Mouse (Mus musculus): ENCODE data around the gene Il1rl2.

The Il1rl2 gene

GRCm38 (mm10) chr1:40325711-40326327 is 1.4 kb downstream of the Il1rl2 start:
- peak; percentile 3 for DNase-seq

- no peak for DNase-seq
Measured at GRCm38 (mm10) chr1:40327604-40328003, 3.2 kb downstream of the Il1rl2 start.

GRCm38 (mm10) chr1:40329526-40329925 is 5.1 kb downstream of the Il1rl2 start:
- no peak for DNase-seq

- DNase-seq = no peak
Measured at GRCm38 (mm10) chr1:40330181-40330580, 5.8 kb downstream of the Il1rl2 start.

- DNase-seq = no peak
Measured at GRCm38 (mm10) chr1:40339346-40339745, 14.9 kb downstream of the Il1rl2 start.

DNA sequence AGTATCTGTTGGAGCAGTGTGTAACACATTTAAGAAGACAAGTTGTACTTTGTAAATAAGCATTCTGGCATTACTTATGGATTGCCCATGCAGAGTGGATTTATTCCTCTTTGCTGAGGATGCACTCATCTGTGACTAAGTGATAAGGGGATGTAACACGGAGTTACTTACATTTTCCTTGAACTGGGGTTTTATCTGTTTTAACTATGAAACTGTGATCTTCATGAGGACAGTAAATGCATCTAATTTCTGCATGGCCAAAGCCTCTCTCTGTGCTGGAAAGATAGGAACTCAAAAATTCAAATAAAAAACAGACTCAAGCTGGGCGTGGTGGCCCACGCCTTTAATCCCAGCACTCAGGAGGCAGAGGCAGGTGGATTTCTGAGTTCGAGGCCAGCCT is 15.7 kb downstream of the Il1rl2 start:
- DNase-seq = no peak

- DNase-seq = no peak
Measured at GRCm38 (mm10) chr1:40352158-40352903, 27.9 kb downstream of the Il1rl2 start.

GRCm38 (mm10) chr1:40352904-40353286 is 28.5 kb downstream of the Il1rl2 start:
- DNase-seq = no peak

GRCm38 (mm10) chr1:40354665-40355064 is 30.3 kb downstream of the Il1rl2 start:
- DNase-seq = no peak

DNA sequence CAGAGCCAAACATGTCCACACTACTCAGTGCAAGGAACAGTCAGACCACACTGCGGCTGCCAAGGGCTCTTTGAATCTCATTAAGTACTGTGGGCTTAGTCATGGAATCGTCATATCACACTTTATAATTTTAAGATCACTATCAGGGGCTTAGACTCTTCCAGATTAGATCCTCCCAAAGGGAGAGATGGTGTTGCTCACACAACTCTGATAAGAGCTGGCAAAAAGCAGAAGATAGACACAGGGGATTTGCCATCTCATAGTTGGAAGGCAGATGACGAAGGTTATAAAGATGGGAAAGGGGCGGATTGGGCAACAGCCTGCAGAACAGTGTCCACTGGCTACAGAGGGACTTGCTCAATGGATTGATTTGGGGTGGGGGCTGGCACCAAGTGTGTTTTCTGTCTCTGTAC is 31.0 kb downstream of the Il1rl2 start:
- DNase-seq = peak; percentile 23

GRCm38 (mm10) chr1:40355904-40356521 is 31.6 kb downstream of the Il1rl2 start:
- no peak for DNase-seq

DNA sequence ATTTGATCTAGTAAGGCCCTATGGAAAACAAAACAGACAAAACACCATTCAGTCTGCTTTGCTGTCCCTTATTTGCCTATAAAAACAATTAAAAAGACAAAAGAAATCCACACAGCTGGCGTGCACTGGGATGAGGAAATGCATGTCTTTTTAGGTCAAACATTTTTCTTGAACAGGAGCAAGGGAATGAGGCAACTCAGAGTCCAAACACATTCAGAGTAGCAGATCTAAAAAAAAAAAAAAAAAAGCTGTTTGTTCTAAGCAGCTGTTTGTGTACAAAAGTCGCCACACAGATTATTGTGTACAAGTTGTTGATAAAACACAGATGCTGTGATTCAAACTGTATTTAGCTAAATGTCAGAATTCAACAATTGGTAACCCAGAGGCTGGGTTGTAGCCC is 33.5 kb downstream of the Il1rl2 start:
- DNase-seq = peak; percentile 41

- no peak for DNase-seq
Measured at GRCm38 (mm10) chr1:40358351-40358750, 33.9 kb downstream of the Il1rl2 start.

DNA sequence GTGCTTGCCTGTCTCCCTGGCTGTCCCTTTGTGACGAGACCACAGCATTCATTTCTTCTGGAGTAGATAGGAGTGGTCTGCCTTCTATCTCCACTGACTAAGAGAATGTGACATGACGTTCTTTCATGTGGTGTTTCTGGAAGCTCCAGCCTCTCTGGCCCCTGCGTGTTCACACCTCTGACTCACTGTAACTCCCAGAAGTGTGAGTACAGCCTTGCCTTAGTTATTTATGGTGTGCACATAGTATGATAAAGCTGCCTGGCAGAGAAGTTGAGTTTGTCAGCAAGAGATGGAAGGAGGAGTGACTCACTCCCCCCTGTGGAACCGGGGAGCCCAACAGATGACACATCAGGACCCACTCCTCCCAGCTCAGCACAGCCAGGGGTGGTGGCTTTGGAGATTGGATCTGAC is 34.4 kb downstream of the Il1rl2 start:
- peak; percentile 50 for DNase-seq

GRCm38 (mm10) chr1:40359731-40360130 is 35.3 kb downstream of the Il1rl2 start:
- no peak for DNase-seq

GRCm38 (mm10) chr1:40360969-40361368 is 36.6 kb downstream of the Il1rl2 start:
- DNase-seq = no peak

- peak; percentile 22 for DNase-seq
Measured at GRCm38 (mm10) chr1:40361596-40361995, 37.2 kb downstream of the Il1rl2 start.

GRCm38 (mm10) chr1:40362784-40363183 is 38.4 kb downstream of the Il1rl2 start:
- no peak for DNase-seq

GRCm38 (mm10) chr1:40372951-40373350 is 48.5 kb downstream of the Il1rl2 start:
- no peak for DNase-seq

DNA sequence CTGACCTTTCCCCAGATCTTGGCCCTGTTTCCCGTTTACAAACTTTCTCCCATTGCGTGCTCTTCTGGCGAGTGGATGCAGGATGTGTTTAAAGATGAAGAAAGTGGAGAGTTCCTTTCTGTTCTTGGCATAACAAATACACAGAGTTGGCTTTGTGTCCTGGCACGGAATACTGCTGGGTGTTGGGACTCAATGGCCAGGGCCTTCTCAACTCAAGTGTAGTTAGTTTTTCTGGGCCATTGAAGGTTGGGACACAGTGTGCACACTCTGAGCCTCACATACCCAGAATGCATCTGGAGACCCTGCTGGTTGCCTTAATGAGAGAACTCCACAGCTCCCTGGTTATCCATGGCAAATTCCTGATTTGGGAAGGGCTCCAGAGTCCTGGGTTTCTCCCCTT is 50.7 kb downstream of the Il1rl2 start:
- peak; percentile 77 for DNase-seq

- DNase-seq = peak; percentile 58
Measured at GRCm38 (mm10) chr1:40376745-40377144, 52.3 kb downstream of the Il1rl2 start.

GRCm38 (mm10) chr1:40378794-40379193 is 54.4 kb downstream of the Il1rl2 start:
- peak; percentile 79 for DNase-seq

DNA sequence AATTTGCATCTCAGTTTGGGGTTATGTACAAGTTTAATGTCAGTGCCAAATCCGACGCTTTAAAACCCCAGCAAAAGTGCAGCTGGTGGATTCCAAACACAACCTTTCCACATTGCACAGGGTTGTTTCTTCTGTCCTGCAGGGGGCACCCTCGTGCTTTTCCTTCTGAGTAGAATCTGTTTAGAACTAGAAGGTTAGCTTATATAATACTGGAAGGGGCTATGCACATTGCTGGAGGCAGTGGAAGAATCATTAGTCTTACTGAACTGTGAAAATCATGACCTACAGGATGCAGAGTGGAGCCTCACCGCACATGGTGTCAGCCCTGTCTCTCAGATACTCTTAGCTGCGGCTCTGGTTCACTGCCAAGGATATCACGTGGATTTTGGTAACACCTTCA is 55.7 kb downstream of the Il1rl2 start:
- peak; percentile 73 for DNase-seq

DNA sequence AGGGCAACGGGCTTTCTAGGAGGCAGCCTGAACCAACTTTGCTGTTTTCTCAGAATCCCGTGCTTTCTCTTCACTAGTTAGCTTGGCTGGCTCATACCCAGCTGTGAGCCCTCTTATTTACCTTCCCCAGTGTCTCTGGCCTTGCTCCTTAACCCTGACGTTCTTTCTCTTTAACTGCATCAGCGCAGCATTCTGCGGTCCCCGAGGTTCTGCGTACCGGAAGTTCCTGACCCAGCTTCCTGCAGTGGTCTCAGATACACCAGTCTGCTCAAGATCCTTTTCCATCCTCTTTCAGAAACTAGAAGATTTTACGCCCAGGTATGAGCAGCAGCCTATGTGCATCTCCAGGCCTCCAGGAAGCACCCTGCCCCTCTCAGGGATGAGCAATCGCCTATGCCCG is 56.6 kb downstream of the Il1rl2 start:
- no peak for DNase-seq
